Mouse (Mus musculus) cerebellum, postnatal 10 days (tissue): ENCODE results near the gene Hddc3.
A peak's percentile ranks its signal among the peaks of the same experiment; 100 is the strongest.

Source experiments
- DNase-seq, 2 experiments: peaks; one replicate each; pipeline ENCODE4 v3.0.0; 2021; ENCODE audit warnings: mixed read lengths in 2 of 2

The Hddc3 gene

GRCm38 (mm10) chr7:80336932-80337331 is 6.0 kb upstream of the Hddc3 start:
- DNase-seq, result no peak

- DNase-seq, result peak; percentile 69 to 71
These were observed 3.5 kb upstream of the Hddc3 start for GRCm38 (mm10) chr7:80339371-80339770.

DNA sequence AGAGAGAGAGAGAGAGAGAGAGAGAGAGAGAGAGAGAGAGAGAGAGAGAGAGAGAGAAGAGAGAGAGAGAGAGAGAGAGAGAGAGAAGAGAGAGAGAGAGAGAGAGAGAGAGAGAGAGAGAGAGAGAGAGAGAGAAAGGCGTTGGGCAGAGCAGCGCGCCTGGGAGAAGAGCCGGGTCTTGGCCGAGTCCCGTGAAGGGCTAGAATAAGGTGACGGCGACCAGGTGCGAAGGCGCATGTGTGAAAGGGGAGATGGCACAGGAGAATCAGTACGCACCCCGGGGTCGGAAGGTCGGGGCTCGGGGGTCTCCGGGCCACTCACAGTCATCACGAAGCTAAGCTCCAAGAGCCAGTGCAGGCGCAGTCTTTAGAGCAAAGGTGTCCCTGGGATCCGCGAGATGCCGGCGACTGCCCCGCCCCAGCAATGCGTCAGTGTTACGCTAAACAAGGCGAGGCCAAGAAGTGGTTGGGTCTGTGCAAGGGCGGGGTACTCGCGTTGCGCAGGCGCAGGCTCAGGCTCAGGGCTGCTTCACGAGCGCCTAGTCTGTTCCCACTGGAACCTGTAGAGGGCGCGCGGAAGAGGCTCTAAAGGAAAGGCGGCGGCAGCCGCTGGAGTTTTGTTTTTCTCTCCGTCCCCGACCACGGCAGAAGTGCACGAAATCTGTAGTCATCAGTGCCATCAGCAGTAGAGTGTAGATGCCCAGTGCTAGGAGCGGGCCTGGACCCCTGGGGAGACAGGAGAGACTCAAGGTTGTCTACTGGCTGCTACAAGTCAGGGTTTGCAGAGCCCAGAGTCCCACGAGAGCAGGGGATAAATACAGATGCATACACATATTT is 2.9 kb upstream of the Hddc3 start:
- DNase-seq, result peak; percentile 99

GRCm38 (mm10) chr7:80340793-80341192 is 2.1 kb upstream of the Hddc3 start, which contains the start of gene Unc45a:
Unc45a (minus strand) TSS chr7:80341005.
- DNase-seq, result peak; percentile 75 to 76

DNA sequence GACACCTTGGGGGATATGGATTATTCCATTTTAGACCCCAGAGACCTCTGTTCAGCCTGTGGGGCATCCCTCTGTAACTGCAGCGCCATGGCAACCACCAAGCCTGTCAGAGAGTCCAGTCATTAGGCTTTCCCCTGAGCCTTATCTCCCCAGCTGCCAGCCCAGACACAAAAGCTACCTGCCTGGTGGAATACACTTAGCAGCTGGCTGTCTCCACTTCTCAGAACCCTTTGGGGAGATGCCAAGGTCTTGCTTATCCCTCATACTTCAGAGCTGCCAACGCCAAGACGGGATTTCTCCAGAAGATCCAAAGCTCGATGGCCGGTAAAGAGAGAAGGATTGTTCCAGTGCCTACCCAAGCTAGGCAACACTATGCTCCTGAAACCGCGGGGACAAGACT is 1.1 kb upstream of the Hddc3 start:
- peak in 1 of 2 experiments; percentile 50 for DNase-seq

DNA sequence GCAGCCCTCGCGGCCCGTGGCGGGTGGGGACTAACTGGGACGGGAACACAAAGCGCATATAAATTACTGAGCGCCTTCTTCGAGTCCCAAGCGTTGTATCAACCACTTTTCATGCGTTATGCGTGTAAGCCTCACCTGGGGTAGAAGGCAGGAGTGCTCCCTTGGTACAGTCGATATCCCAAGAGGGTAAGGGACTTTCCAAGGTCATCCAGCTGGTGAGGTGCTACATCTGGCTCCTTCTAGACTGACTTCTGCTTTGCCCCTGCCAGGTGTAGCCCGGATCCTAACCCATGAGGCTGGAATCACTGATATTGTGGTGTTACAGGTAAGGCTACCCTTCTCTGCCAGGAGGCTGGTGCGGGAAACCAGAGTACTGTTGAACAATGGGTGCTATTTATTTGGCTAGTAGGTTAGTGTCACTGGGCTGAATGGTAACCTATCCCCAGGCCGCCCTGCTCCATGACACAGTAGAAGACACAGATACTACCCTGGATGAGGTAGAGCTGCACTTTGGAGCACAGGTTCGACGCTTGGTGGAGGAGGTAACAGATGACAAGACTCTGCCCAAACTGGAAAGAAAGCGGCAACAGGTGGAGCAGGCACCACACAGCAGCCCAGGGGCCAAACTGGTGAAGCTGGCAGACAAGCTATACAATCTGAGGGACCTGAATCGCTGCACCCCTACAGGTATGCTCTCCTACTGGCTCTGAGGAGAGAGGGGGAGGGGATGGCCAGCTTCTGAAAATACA is 540 bp downstream of the Hddc3 start:
- no peak for DNase-seq

DNA sequence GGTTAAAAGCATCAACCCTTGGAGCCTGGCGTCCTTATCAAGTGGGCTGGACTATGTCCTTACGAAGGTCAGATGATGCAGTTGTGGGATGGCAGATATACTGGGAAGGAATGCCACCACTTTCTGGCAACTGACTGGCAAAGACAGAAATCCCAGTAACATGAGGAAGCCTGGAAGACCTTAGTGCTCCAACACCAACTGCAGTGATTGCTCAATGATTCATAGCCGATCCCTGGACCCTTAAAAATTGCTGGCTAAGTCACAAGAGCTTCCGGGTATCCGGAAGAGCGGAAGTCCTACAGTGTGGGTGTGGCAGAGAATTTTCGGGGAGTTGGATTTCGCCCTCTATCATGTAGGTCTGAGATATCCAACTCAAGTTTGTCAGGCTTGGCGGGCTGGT is 3.3 kb downstream of the Hddc3 start:
- no peak for DNase-seq

DNA sequence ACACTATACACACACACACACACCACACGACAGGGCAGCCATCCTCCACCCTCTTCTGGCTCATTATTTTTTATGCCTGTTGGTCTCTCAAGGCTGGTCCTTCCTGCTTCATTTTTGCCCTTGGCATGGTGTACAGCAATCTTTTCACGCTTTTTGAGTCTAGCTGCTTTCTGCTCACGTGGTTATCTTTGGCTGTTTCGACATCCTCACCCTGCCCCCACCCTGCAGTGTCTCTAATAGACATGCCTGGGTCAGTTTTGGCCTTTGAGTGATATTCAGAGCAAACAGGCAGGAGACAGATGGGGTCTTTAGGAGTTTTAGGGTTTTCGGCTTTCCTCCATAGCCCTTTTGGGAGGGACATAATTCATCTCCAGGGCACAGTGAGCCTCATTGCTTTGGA is 3.9 kb downstream of the Hddc3 start:
- peak in 1 of 2 experiments; percentile 48 for DNase-seq

DNA sequence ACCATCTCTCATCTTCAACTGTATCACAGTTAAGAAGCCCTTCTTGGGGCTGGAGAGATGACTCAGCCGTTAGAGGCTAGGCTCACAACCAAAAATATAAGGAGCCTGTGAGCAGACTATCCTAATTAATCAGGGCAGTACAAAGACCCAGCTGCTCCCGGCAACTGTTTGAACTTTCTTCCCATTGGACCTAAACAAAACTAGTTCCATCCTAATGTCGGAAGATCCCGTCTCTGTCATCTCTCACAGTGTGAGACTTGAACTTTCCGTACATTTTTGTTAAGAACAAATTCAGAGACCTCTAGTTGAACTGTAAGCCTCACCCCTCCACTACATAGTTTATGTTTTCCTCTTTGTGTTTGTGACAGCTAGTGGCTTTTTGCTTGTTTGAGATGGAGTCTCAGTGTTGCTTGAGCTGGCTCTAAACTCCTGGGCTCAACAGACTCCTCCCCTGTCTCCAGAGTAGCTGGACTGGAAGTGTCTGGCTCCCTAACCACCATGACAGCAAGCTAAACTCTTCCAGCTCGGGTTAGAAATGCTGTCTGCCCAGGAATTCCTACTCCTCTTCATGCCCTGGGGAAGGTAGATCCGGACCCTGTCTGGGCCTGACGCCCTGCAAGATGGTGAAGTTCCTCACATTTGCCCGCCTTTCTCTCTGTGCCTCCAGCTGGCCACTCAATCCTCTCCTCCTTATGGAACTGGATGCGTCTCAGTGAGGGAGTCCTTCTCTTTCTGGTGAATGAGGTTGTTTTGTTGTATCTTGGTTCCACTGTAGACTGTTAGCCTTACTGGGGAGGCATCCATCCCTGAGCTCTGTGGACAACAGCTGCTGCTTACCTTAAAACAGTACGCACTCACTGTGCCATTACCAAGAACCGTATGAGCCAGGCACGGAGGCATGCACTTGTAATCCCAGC is 5.0 kb downstream of the Hddc3 start:
- DNase-seq, result no peak

- no peak for DNase-seq
These were observed 7.9 kb downstream of the Hddc3 start for GRCm38 (mm10) chr7:80350808-80351207.

DNA sequence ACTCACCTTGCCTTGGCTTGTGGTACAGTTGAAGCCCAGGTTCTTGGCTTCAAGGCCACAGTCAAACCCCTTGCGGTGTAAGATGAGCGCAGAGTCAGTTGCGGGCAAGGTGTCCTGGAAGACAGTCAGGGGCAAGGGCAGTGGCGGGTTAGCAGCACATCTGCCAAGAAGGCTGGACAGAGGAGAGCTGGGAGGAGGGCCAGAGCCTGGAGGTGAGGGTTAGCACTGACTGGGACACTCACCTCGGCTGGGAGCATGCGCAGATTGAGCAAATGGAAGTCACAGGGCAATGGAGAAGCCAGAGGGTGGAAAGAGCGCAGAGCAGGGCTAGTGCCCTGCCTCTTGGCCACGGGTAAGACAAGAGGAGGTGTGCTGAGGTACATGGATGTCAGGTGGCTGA is 10.0 kb downstream of the Hddc3 start:
- DNase-seq, result no peak

DNA sequence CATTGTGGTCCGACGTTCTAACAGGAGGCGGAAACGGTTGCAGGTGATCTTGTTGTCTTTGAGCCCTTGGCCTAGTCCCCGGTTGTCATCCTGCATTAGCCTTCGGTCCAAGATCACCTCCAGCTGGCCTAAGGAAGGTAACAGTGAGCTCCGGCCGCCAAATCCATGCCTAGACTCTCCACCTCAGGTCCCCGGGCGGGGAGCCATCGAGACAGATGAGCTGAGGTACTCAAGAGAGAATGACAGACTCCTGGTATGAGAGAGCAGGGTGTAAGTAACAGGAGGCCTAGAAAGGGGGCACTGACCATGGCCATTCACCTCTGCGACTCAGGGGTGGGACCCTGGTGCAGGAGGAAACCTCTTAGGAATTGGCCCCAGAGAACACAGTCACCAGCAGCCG is 13.4 kb downstream of the Hddc3 start:
- peak; percentile 42 for DNase-seq

DNA sequence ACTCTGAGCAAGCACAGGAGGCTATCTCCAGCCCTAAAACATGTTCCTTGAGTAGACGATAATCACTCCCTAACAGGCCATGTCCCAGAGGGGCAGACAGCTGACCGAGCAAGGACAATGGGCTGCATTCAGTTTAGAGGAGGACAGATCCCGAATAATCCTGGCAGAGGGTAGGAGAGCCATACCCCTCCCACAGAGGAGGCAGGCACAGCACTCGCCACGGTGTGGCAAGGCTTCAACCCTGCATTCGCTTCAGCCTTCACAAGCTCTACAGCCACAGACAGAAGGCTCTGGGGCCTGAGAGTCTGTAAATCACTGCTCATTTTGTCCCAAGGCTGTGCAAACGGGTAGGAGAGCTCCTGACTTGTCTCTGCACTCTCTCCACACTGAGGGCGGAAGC is 14.3 kb downstream of the Hddc3 start:
- DNase-seq, result peak in 1 of 2 experiments; percentile 46

GRCm38 (mm10) chr7:80358039-80358438 is 15.1 kb downstream of the Hddc3 start:
- DNase-seq, result no peak

DNA sequence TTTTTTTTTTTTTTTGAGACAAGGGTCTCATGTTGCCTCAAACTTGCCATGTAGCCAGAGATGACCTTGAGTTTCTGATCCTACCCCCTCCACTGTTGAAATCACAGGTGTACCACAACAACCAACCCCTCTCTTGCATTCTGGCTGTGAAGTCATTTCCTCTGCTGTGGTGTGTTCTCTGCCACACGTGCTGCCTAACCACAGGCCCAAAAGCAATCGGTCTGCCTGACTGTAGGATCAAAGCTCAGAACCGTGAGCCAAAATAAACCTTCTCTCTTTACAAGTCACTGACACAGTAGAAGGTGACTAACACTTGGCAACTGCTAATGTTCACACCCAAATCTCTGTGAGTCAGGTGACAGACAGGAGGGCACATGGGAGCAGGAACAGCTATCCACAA is 17.5 kb downstream of the Hddc3 start:
- DNase-seq, result no peak

- no peak for DNase-seq
These were observed 22.9 kb downstream of the Hddc3 start for GRCm38 (mm10) chr7:80365759-80366158.

- DNase-seq, result no peak
These were observed 24.3 kb downstream of the Hddc3 start for GRCm38 (mm10) chr7:80367232-80367631.

- no peak for DNase-seq
These were observed 25.1 kb downstream of the Hddc3 start for GRCm38 (mm10) chr7:80368009-80368408.

GRCm38 (mm10) chr7:80368635-80369421 is 25.9 kb downstream of the Hddc3 start:
- no peak for DNase-seq

DNA sequence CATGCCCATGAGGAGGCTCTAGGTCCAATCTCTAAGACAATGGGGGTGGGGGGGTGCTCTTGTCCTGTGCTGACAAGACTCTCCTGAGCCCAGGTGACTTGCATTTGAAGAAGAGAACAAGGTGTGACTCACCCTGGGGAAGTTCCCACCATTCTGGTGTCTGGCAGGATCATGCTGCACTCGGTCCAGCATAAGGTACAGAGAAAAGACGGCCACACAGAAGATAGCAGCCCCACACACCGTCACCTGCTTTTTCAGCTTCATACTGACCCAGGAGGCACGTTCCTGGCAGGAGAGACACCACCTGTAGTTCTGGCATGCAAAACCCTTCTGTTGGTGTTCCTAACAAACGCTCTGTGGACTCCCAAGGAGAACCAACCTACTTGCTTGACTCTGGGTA is 26.6 kb downstream of the Hddc3 start:
- DNase-seq, result peak in 1 of 2 experiments; percentile 39

DNA sequence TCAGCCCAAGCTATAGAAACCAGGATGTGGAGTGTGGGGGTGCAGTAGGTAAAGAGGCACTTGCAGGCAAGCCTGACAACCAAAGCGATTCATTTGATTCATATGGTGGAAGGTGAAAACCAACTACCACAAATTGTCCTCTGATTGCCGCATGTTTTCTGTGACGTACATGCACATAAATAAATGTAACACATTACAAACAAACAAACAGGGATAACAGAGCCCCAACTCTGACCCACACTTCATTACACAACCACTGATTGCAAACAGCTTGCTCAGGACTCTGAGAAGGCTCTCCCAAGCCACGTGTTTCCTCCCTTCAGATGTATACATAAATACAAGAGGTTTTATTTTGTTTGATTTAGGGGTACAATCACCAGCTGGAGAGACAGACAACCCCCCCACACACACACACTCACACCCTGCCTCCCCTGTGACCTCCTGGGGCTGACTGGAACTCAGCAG is 27.1 kb downstream of the Hddc3 start:
- no peak for DNase-seq

DNA sequence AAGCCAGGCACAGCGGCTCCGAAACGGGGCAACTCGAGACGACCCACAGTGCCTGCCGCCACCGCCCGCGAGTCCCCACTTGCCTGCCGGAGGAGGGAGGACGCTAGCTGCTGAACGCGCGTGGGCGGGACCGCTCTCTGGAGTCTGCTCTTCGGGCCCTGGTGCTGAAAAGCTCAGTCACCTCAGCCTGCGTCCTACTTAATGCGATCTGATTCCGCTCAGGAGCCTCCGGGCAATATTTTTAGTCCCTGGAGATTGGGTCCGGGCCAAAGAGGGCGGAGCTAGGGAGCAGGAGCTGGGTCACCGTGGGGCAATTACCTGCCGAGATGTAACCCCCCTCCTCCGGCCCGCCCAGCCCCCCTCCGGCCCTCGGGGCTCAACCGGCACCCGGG is 27.7 kb downstream of the Hddc3 start:
- peak; percentile 85 to 89 for DNase-seq
